ENCODE assay signal across 21 mouse cellular contexts in the genomic region with DNA sequence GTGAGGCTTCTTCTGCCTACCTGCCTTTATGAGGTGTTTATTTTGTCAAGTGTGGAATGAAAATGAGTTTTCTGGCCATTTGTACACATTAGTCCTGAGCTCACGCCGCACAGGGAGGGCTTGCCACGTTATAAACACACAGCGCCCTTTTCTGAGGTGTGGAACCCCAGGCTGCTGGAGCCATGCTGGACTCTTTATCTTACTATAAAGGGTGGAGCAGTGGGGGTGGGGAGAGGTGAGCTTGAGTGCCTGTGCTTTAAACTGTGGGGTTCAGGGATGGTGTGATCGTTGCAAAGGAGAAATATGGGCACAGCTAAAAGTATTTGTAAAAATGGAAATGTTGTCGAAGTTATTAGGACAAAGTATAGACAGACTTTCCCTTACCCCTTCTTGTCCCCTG. TPM values are rescaled to one million over a fixed set of nuclear protein-coding genes. Genes with fewer than 3 reads are reported as not detected.
DNase-seq lines count a peak whose midpoint lies in the region; ATAC-seq and TF ChIP-seq lines count a peak whose summit lies in the region.
"Had no signal": no experiment of that assay in that cellular context is flagged by ENCODE, and none has a peak within 500 bp of the region (broad histone marks: within the 10 kb centered on the region; RNA-seq: fewer than 3 reads in every experiment).

No protein-coding gene starts in this region.

- H3K9me3 ChIP-seq in heart, embryonic 10.5 days: no peaks in the 10 kb centered on the region
- no peaks in the 10 kb centered on the region for H3K9me3 ChIP-seq in heart, embryonic 11.5 days (replicated peaks; ENCODE audit: control insufficient read depth, low read length)
- H3K9me3 ChIP-seq in kidney, embryonic 16.5 days (ENCODE audit: low read length): no peaks in the 10 kb centered on the region
- H3K9me3 ChIP-seq in stomach, embryonic 16.5 days (replicated peaks; ENCODE audit: control insufficient read depth, low read length): no peaks in the 10 kb centered on the region
- no peaks in the 10 kb centered on the region for H3K9me3 ChIP-seq in stomach, postnatal 0 days (ENCODE audit: control insufficient read depth, low read length)
- H3K9me3 ChIP-seq in midbrain, postnatal 0 days (ENCODE audit: low read length): no peaks in the 10 kb centered on the region
- H3K9me3 ChIP-seq: hindbrain, embryonic 15.5 days had no signal

- WGBS in heart, embryonic 10.5 days: 63% methylated on average over 6 of the region's 6 CpGs
- 52% methylated on average over 6 of the region's 6 CpGs for WGBS in heart, embryonic 11.5 days (ENCODE audit: insufficient replicate concordance)
- WGBS in kidney, embryonic 16.5 days: 33% methylated on average over 6 of the region's 6 CpGs
- 40% methylated on average over 6 of the region's 6 CpGs for WGBS in stomach, embryonic 16.5 days
- 29% methylated on average over 6 of the region's 6 CpGs for WGBS in stomach, postnatal 0 days
- 63% methylated on average over 6 of the region's 6 CpGs for WGBS in midbrain, postnatal 0 days

- peaks cover 25% of the 10 kb centered on the region for H3K36me3 ChIP-seq in heart, embryonic 10.5 days
- peaks cover 3% of the 10 kb centered on the region; the same call in 1 of the 2 replicates for H3K36me3 ChIP-seq in heart, embryonic 11.5 days (ENCODE audit: control insufficient read depth, insufficient read depth, low read length)
- no peaks in the 10 kb centered on the region for H3K36me3 ChIP-seq in kidney, embryonic 16.5 days (ENCODE audit: insufficient read depth, low read length)
- H3K36me3 ChIP-seq in stomach, embryonic 16.5 days (ENCODE audit: control insufficient read depth, insufficient read depth, low read length): no peaks in the 10 kb centered on the region
- H3K36me3 ChIP-seq in stomach, postnatal 0 days (ENCODE audit: control insufficient read depth, insufficient read depth, low read length): no peaks in the 10 kb centered on the region
- no peaks in the 10 kb centered on the region for H3K36me3 ChIP-seq in midbrain, postnatal 0 days (ENCODE audit: insufficient read depth, low read length)
- H3K36me3 ChIP-seq: hindbrain, embryonic 15.5 days had no signal

- H3K4me2 ChIP-seq in heart, embryonic 11.5 days: no peak overlapping the region
- no peak overlapping the region for H3K4me2 ChIP-seq in kidney, embryonic 16.5 days (replicated peaks; ENCODE audit: low read depth, low read length)
- H3K4me2 ChIP-seq in stomach, embryonic 16.5 days (ENCODE audit: low read depth, low read length): peak overlapping the region; percentile 30
- no peak overlapping the region for H3K4me2 ChIP-seq in stomach, postnatal 0 days (replicated peaks; ENCODE audit: low read depth)
- H3K4me2 ChIP-seq in midbrain, postnatal 0 days (ENCODE audit: low read depth, low read length, poor library complexity, severe bottlenecking): no peak overlapping the region
- H3K4me2 ChIP-seq: hindbrain, embryonic 15.5 days had no signal

- no peak overlapping the region for H3K4me3 ChIP-seq in heart, embryonic 10.5 days
- no peak overlapping the region for H3K4me3 ChIP-seq in heart, embryonic 11.5 days (ENCODE audit: low read depth, low read length)
- H3K4me3 ChIP-seq in kidney, embryonic 16.5 days (ENCODE audit: low read length): no peak overlapping the region
- H3K4me3 ChIP-seq in stomach, embryonic 16.5 days (replicated peaks; ENCODE audit: low read length): no peak overlapping the region
- H3K4me3 ChIP-seq in stomach, postnatal 0 days (ENCODE audit: low read depth, low read length): no peak overlapping the region
- no peak overlapping the region for H3K4me3 ChIP-seq in midbrain, postnatal 0 days (ENCODE audit: low read depth, low read length)
- H3K4me3 ChIP-seq: hindbrain, embryonic 15.5 days had no signal

- H3K27me3 ChIP-seq in heart, embryonic 10.5 days (ENCODE audit: insufficient read depth, poor library complexity, severe bottlenecking): no peaks in the 10 kb centered on the region
- H3K27me3 ChIP-seq in heart, embryonic 11.5 days (ENCODE audit: control insufficient read depth, insufficient read depth, low read length): no peaks in the 10 kb centered on the region
- H3K27me3 ChIP-seq in kidney, embryonic 16.5 days (ENCODE audit: insufficient read depth, low read length): no peaks in the 10 kb centered on the region
- no peaks in the 10 kb centered on the region for H3K27me3 ChIP-seq in stomach, embryonic 16.5 days (ENCODE audit: control insufficient read depth, insufficient read depth, low read length)
- H3K27me3 ChIP-seq in stomach, postnatal 0 days (ENCODE audit: control insufficient read depth, insufficient read depth, low read length): no peaks in the 10 kb centered on the region
- no peaks in the 10 kb centered on the region for H3K27me3 ChIP-seq in midbrain, postnatal 0 days (ENCODE audit: insufficient read depth, low read length)
- H3K27me3 ChIP-seq: hindbrain, embryonic 15.5 days had no signal

- H3K9ac ChIP-seq in heart, embryonic 11.5 days (ENCODE audit: low read depth, low read length): no peak overlapping the region
- no peak overlapping the region for H3K9ac ChIP-seq in kidney, embryonic 16.5 days (replicated peaks; ENCODE audit: low read length)
- H3K9ac ChIP-seq in stomach, embryonic 16.5 days (ENCODE audit: low read length): no peak overlapping the region
- no peak overlapping the region for H3K9ac ChIP-seq in stomach, postnatal 0 days (ENCODE audit: low read length)
- no peak overlapping the region for H3K9ac ChIP-seq in midbrain, postnatal 0 days (replicated peaks; ENCODE audit: low read length, poor library complexity, severe bottlenecking)
- H3K9ac ChIP-seq: hindbrain, embryonic 15.5 days; liver, embryonic 14.5 days had no signal

- TF ChIP-seq CTCF in stomach, postnatal 0 days (IDR thresholded peaks at IDR 0.05; ENCODE audit: low read depth): no peak
- TF ChIP-seq CTCF in midbrain, postnatal 0 days (IDR thresholded peaks at IDR 0.05): no peak

- no peak overlapping the region for H3K27ac ChIP-seq in heart, embryonic 10.5 days
- no peak overlapping the region for H3K27ac ChIP-seq in heart, embryonic 11.5 days (ENCODE audit: low read depth, low read length)
- 0 out of 2 replicates have a peak overlapping the region, but pooled peaks have one; percentile 37 for H3K27ac ChIP-seq in kidney, embryonic 16.5 days (ENCODE audit: low read length)
- H3K27ac ChIP-seq in stomach, embryonic 16.5 days (ENCODE audit: low read length): no peak overlapping the region
- H3K27ac ChIP-seq in stomach, postnatal 0 days (replicated peaks): no peak overlapping the region
- H3K27ac ChIP-seq in midbrain, postnatal 0 days (ENCODE audit: low read depth, low read length): no peak overlapping the region
- H3K27ac ChIP-seq: hindbrain, embryonic 15.5 days; liver, embryonic 14.5 days had no signal

- TF ChIP-seq EP300 in stomach, postnatal 0 days (optimal IDR thresholded peaks at IDR 0.05): no peak

- H3K4me1 ChIP-seq in heart, embryonic 10.5 days: peaks cover 43% of the 10 kb centered on the region
- H3K4me1 ChIP-seq in heart, embryonic 11.5 days (ENCODE audit: control insufficient read depth, insufficient read depth, low read length): 0 out of 2 replicates have a peak, but pooled peaks cover 3% of the 10 kb centered on the region
- peaks cover 24% of the 10 kb centered on the region for H3K4me1 ChIP-seq in kidney, embryonic 16.5 days (ENCODE audit: insufficient read depth, low read length)
- 0 out of 2 replicates have a peak, but pooled peaks cover 3% of the 10 kb centered on the region for H3K4me1 ChIP-seq in stomach, embryonic 16.5 days (ENCODE audit: control insufficient read depth, insufficient read depth, low read length)
- H3K4me1 ChIP-seq in stomach, postnatal 0 days (replicated peaks; ENCODE audit: control insufficient read depth, insufficient read depth): no peaks in the 10 kb centered on the region
- 0 out of 2 replicates have a peak, but pooled peaks cover 4% of the 10 kb centered on the region for H3K4me1 ChIP-seq in midbrain, postnatal 0 days (ENCODE audit: insufficient read depth, low read length)

- peak; percentile 19 for DNase-seq in heart, embryonic 10.5 days (ENCODE audit: low spot score)
- no peak for DNase-seq in kidney, adult 11 months
- DNase-seq in stomach, postnatal 0 days (ENCODE audit: low spot score): no peak
- no peak for DNase-seq in midbrain, postnatal 0 days (ENCODE audit: low spot score)
- DNase-seq: cerebellum, adult 2 months; cerebellum, postnatal 36 days; gastrocnemius, postnatal 14 days; heart, adult 18-20 months; heart, postnatal 10 days; kidney, adult 18-20 months; kidney, postnatal 14 days; lung, postnatal 36 days; right cerebral cortex, postnatal 4 days; thymus, postnatal 14 days had no signal

- no peak for ATAC-seq in heart, embryonic 11.5 days (replicated peaks; ENCODE audit: insufficient number of reproducible peaks, low FRiP score, low TSS enrichment)
- ATAC-seq in kidney, embryonic 16.5 days (ENCODE audit: low FRiP score, low TSS enrichment): peak; percentile 13; the same call in 1 of the 2 replicates
- ATAC-seq in stomach, embryonic 16.5 days (ENCODE audit: insufficient read depth, low FRiP score): no peak
- ATAC-seq in stomach, postnatal 0 days (ENCODE audit: low FRiP score, low TSS enrichment): no peak
- ATAC-seq in megakaryocyte-erythroid progenitor cell, adult 5-6 weeks (replicated peaks; ENCODE audit: low FRiP score, low TSS enrichment, poor library complexity, severe bottlenecking): 0 out of 2 replicates have a peak, but pooled peaks have one; percentile 37
- ATAC-seq in midbrain, postnatal 0 days (ENCODE audit: low FRiP score): no peak
- ATAC-seq: midbrain, embryonic 16.5 days had no signal

RNA-seq across cellular contexts. Expression of a gene that starts 18.4 kb away (rescaled TPM):
- 130 and 173 TPM in 2 replicates for polyA plus RNA-seq in heart, embryonic 10.5 days (2016; fragmentation: Nextera tagmentation; extraction: Ambion mirVana)
- polyA plus RNA-seq in heart, embryonic 11.5 days (2014; fragmentation: Nextera tagmentation; extraction: Ambion mirVana): 124 and 126 TPM in 2 replicates
- polyA plus RNA-seq in kidney, embryonic 16.5 days (2015; fragmentation: Nextera tagmentation; extraction: Ambion mirVana): 28.6 and 32.0 TPM in 2 replicates
- 11.8 and 14.5 TPM in 2 replicates for polyA plus RNA-seq in stomach, embryonic 16.5 days (2015; fragmentation: Nextera tagmentation; extraction: Ambion mirVana)
- 5.8 and 6.6 TPM in 2 replicates for polyA plus RNA-seq in stomach, postnatal 0 days (2015; fragmentation: Nextera tagmentation; extraction: Ambion mirVana)
- total RNA-seq in megakaryocyte-erythroid progenitor cell, adult 5-6 weeks (2014; fragmentation: Nextera tagmentation): 1.9 and 17.1 TPM in 2 replicates
- 0.57 TPM in 1 of 2 replicates, not detected in the other for total RNA-seq in megakaryocyte-erythroid progenitor cell, adult 5-6 weeks (2017)
- 42.6 and 43.2 TPM in 2 replicates for total RNA-seq in midbrain, postnatal 0 days (2014; rRNA removed)
- 79.4 and 84.6 TPM in 2 replicates for polyA plus RNA-seq in midbrain, postnatal 0 days (2015; fragmentation: Nextera tagmentation; extraction: Ambion mirVana)

Comparison
In these comparisons a context has a peak if more than half of its experiments do, and no peak if none do; other contexts are left out.
1. ATAC-seq: peak in kidney, embryonic 16.5 days (single experiment) and megakaryocyte-erythroid progenitor cell, adult 5-6 weeks (single experiment); none in heart, embryonic 11.5 days (single experiment), stomach, embryonic 16.5 days (single experiment), stomach, postnatal 0 days (single experiment) and midbrain, postnatal 0 days (single experiment).